Mouse (Mus musculus): ENCODE measurements around the gene Cobl. TPM values are rescaled to one million over a fixed set of nuclear protein-coding genes. Genes with fewer than 3 reads are reported as not detected.

The Cobl gene
- total and polyA plus RNA-seq, 3 experiments = 13.2 to 18.0 (median 14.7) TPM

GRCm38 (mm10) chr11:12311419-12311818 lies 153.3 kb downstream of the Cobl start:
- 0 out of 2 replicates have a peak, but pooled peaks have one; percentile 44 for TF ChIP-seq EP300 (IDR thresholded peaks at IDR 0.05; ENCODE audit: insufficient read depth, low read depth, low read length)
- TF ChIP-seq POLR2A (IDR thresholded peaks at IDR 0.05; ENCODE audit: insufficient read depth, low read depth, low read length) = no peak
- intact Hi-C loops (cut with DNase I) = no loop called here
- H3K4me3 ChIP-seq = no peak overlapping the region

GRCm38 (mm10) chr11:12309423-12310023 lies 155.2 kb downstream of the Cobl start:
- H3K79me2 ChIP-seq (replicated peaks; ENCODE audit: control insufficient read depth, insufficient read depth, low read length) = no peaks in the 10 kb centered on the region
- intact Hi-C loops (cut with DNase I) = no loop called here
- WGBS = 61% methylated on average over 3 of the region's 3 CpGs
- no peak overlapping the region for H3K4me3 ChIP-seq
- TF ChIP-seq POLR2A (IDR thresholded peaks at IDR 0.05; ENCODE audit: insufficient read depth, low read depth, low read length) (no peak), EP300 (IDR thresholded peaks at IDR 0.05; ENCODE audit: insufficient read depth, low read depth, low read length) (no peak), CTCF (IDR thresholded peaks at IDR 0.05) (no peak)
- peaks cover 3% of the 10 kb centered on the region for H3K4me1 ChIP-seq (ENCODE audit: control insufficient read depth, insufficient read depth, low read length)
- H3K9ac ChIP-seq (ENCODE audit: low read depth, low read length) = no peak overlapping the region
- no peaks in the 10 kb centered on the region for H3K36me3 ChIP-seq (ENCODE audit: control insufficient read depth, insufficient read depth, low read length)
- DNase-seq = no peak
- no peaks in the 10 kb centered on the region for H3K27me3 ChIP-seq (ENCODE audit: control insufficient read depth, insufficient read depth, low read length)
- no peak overlapping the region for H3K27ac ChIP-seq

More at GRCm38 (mm10) chr11:12311419-12311818, 153.3 kb downstream of the Cobl start:
- DNase-seq = no peak
- H3K79me2 ChIP-seq (replicated peaks; ENCODE audit: control insufficient read depth, insufficient read depth, low read length) = no peaks in the 10 kb centered on the region
- no peak overlapping the region for H3K9ac ChIP-seq (ENCODE audit: low read depth, low read length)
- H3K27ac ChIP-seq = peak overlapping the region; percentile 8; the same call in 1 of the 2 replicates
- H3K4me1 ChIP-seq (ENCODE audit: control insufficient read depth, insufficient read depth, low read length) = peaks cover 3% of the 10 kb centered on the region
- H3K36me3 ChIP-seq (ENCODE audit: control insufficient read depth, insufficient read depth, low read length) = peaks cover 7% of the 10 kb centered on the region
- H3K27me3 ChIP-seq (ENCODE audit: control insufficient read depth, insufficient read depth, low read length) = no peaks in the 10 kb centered on the region
- 40% methylated on average over 6 of the region's 6 CpGs for WGBS

GRCm38 (mm10) chr11:12304879-12305278 lies 159.9 kb downstream of the Cobl start:
- Histone ChIP-seq H3K4me3 (no peak overlapping the region), H3K9ac (ENCODE audit: low read depth, low read length) (no peak overlapping the region), H3K36me3 (ENCODE audit: control insufficient read depth, insufficient read depth, low read length) (no peaks in the 10 kb centered on the region), H3K79me2 (replicated peaks; ENCODE audit: control insufficient read depth, insufficient read depth, low read length) (no peaks in the 10 kb centered on the region), H3K27me3 (ENCODE audit: control insufficient read depth, insufficient read depth, low read length) (no peaks in the 10 kb centered on the region), H3K27ac (no peak overlapping the region), H3K4me1 (ENCODE audit: control insufficient read depth, insufficient read depth, low read length) (peaks cover 1% of the 10 kb centered on the region; the same call in 1 of the 2 replicates)
- no peak for TF ChIP-seq CTCF (IDR thresholded peaks at IDR 0.05)
- no peak for TF ChIP-seq EP300 (IDR thresholded peaks at IDR 0.05; ENCODE audit: insufficient read depth, low read depth, low read length)
- DNase-seq = no peak
- WGBS = 91% methylated on average over 3 of the region's 3 CpGs
- intact Hi-C loops (cut with DNase I) = no loop called here

- 34% methylated on average over 5 of the region's 5 CpGs for WGBS
- intact Hi-C loops (cut with DNase I) = no loop called here
- Histone ChIP-seq H3K9ac (ENCODE audit: low read depth, low read length) (no peak overlapping the region), H3K4me1 (ENCODE audit: control insufficient read depth, insufficient read depth, low read length) (peaks cover 3% of the 10 kb centered on the region), H3K27me3 (ENCODE audit: control insufficient read depth, insufficient read depth, low read length) (no peaks in the 10 kb centered on the region), H3K4me3 (no peak overlapping the region), H3K27ac (peak overlapping the region; percentile 56), H3K79me2 (replicated peaks; ENCODE audit: control insufficient read depth, insufficient read depth, low read length) (no peaks in the 10 kb centered on the region), H3K36me3 (ENCODE audit: control insufficient read depth, insufficient read depth, low read length) (no peaks in the 10 kb centered on the region)
- no peak for DNase-seq
- no peak for TF ChIP-seq POLR2A (IDR thresholded peaks at IDR 0.05; ENCODE audit: insufficient read depth, low read depth, low read length)
- TF ChIP-seq EP300 (IDR thresholded peaks at IDR 0.05; ENCODE audit: insufficient read depth, low read depth, low read length) = no peak
- TF ChIP-seq CTCF (IDR thresholded peaks at IDR 0.05) = no peak
Measured at GRCm38 (mm10) chr11:12299701-12300446, 164.9 kb downstream of the Cobl start.

GRCm38 (mm10) chr11:12291654-12291935 lies 173.2 kb downstream of the Cobl start:
- Histone ChIP-seq H3K27me3 (ENCODE audit: control insufficient read depth, insufficient read depth, low read length) (no peaks in the 10 kb centered on the region), H3K9ac (ENCODE audit: low read depth, low read length) (0 out of 2 replicates have a peak overlapping the region, but pooled peaks have one; percentile 20), H3K36me3 (ENCODE audit: control insufficient read depth, insufficient read depth, low read length) (no peaks in the 10 kb centered on the region), H3K4me3 (no peak overlapping the region), H3K27ac (no peak overlapping the region), H3K79me2 (replicated peaks; ENCODE audit: control insufficient read depth, insufficient read depth, low read length) (no peaks in the 10 kb centered on the region), H3K4me1 (ENCODE audit: control insufficient read depth, insufficient read depth, low read length) (peaks cover 4% of the 10 kb centered on the region)
- intact Hi-C loops (cut with DNase I) = loop anchor here (2.0 to 5.0 kb wide), 3 partner anchors 66 to 471 kb away; no protein-coding TSS in a partner anchor
- WGBS = 19% methylated on average over 3 of the region's 3 CpGs
- TF ChIP-seq CTCF (IDR thresholded peaks at IDR 0.05) (no peak; the same call in 1 of the 2 replicates), EP300 (IDR thresholded peaks at IDR 0.05; ENCODE audit: insufficient read depth, low read depth, low read length) (no peak), POLR2A (IDR thresholded peaks at IDR 0.05; ENCODE audit: insufficient read depth, low read depth, low read length) (no peak)
- DNase-seq = no peak

Measured in heart, adult 2 months (tissue).